Mouse (Mus musculus) lung, adult 2 months (tissue): ENCODE data around the gene Ippk.

ENCODE experiments used
- CTCF ChIP-seq: fragments of 200-500 bp; IDR thresholded peaks from 2 replicates; pipeline ENCODE4 v1.5.1; 2011; ENCODE audit warnings: mild to moderate bottlenecking, low read length, control low read depth; ENCODE audit not compliant: insufficient read depth
- POLR2A ChIP-seq: fragments of 200-500 bp; IDR thresholded peaks from 2 replicates; pipeline ENCODE4 v1.6.1; 2011; ENCODE audit warnings: low read depth, mild to moderate bottlenecking, control low read depth, low read length, borderline replicate concordance; ENCODE audit errors: extremely low read depth

DNA sequence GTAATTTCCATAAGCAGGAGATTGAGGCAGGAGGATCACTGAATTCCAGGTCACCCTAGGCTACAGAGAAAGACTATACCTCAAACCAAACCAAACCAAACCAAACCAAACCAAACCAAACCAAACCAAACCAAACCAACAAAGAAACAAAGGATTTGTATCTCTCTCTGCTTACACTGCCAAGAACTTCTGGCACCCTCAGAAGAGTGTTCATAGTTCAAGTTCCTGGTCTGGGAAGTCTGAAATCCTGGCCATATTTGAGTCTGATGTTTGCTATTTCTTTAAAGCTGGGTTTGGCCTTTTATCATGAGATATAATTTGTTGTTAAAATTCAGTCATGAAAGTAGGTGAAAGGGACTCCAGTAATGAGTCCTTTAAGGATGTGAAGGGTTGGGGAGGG, 13.3 kb upstream of the Ippk start:
- TF ChIP-seq CTCF, result no peak
- no peak for TF ChIP-seq POLR2A
